Mouse (Mus musculus) lung, postnatal 10 days (tissue): ENCODE measurements around the gene 1700122O11Rik.

Experiments used
- DNase-seq: peaks from one replicate; pipeline ENCODE4 v3.0.0; 2021

The 1700122O11Rik gene

DNA sequence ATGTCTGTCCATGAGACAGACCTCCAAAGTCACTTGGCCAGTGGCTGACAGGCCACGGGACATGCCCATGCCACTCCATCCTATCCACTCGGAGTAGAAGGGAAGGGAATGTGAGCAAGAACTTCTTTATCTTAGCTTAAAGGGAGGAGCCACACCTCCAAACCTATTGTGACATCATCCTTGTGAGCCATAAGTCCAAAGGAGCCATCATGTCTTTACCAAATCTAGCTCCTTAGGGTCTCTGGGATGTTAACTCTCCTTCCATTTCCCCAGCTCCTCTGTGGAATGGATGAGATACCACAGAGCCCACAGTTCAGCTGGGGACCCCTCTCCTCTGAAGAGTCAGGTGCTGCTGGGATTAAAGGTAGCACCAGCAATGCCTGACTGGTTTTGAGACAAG lies at the start of gene 1700122O11Rik:
Gene 1700122O11Rik, minus strand, starts transcription at position 101 of the 400 bp plus-strand sequence.
- DNase-seq: no peak

DNA sequence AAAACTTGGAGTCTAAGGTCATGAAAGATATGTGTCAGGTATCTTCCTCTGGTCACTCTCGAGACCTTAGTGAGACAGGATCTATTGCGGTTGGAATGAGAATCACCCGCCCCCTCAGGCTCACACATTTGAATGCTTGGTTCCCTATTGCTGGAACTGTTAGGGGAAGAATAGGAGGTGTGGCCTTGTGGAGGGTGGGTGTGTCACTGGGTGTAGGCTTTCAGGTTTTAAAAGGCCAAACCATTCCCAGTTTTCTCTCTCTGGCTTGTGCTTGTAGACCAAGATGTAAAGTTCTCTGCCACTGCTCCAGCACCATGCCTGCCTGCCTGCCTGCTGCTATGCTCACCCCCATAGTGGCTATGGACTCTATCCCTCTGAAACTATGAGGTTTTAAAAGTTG lies 42.5 kb upstream of the 1700122O11Rik start:
- DNase-seq: no peak

DNA sequence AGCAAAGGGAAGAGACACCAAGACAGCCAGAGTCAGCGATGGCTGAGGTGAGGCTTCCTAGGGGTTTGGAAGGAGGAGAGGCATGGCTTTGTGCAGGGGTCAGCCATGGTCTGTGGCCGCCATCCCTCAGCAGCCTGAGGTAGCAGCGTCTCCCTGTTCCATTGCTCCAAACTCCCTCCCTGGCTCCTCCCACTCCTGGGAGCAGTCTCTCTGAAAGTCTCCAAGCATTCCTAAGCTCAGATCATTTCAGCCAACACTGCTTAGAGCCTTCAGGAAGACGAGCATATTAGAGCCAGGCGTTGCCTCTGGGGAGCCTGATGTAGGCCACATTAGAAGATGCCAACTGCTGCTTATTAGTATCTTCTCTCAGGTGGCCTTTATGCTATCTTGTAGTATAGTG lies 29.6 kb upstream of the 1700122O11Rik start:
- peak; percentile 47 for DNase-seq

DNA sequence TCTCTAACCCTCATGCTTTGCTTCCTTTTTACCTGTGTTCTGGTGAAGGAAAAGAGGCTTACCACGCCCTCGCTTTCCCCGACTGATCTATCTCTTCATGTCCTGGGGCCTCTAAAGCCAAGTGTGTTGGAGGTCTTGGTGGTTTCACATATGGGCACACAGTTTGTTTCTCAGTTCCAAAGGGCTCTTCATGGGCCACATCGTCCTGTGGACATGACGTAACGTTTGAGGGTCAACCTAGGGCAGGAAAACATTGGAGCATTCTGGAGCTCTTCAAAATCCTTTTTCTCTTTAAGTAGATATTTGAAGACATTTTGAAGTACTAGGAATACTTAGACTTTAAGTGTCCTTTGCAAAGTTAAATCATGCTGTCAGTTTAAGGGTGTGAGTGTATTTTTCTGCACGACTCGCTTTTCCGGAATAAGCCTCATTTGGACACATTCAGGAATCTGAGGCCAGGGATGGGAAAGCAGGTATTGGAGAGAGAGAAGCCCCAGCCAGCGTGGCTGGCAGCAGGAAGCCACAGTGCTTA lies 29.1 kb upstream of the 1700122O11Rik start:
- DNase-seq: peak; percentile 29

DNA sequence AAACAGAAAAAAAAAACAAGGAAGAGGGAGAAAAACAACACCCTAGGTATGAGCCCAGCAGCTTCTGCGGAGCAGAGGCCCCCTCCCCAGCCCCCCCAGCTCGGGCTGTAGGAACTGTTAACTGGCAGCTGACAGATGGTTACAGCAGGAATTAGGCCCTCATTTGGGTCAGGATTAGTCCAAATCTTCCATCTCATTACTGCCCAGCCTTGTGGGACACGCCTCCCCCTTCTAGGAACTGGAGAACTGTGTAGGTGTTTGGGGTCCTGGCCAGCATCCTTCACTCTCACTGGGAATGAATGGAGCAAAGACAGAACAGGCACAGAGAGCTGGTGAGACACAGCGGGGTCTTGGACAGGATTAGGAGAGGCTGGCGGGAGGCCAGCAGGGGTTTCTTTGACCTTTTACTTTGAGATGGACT lies 27.0 kb upstream of the 1700122O11Rik start:
- DNase-seq: no peak

DNA sequence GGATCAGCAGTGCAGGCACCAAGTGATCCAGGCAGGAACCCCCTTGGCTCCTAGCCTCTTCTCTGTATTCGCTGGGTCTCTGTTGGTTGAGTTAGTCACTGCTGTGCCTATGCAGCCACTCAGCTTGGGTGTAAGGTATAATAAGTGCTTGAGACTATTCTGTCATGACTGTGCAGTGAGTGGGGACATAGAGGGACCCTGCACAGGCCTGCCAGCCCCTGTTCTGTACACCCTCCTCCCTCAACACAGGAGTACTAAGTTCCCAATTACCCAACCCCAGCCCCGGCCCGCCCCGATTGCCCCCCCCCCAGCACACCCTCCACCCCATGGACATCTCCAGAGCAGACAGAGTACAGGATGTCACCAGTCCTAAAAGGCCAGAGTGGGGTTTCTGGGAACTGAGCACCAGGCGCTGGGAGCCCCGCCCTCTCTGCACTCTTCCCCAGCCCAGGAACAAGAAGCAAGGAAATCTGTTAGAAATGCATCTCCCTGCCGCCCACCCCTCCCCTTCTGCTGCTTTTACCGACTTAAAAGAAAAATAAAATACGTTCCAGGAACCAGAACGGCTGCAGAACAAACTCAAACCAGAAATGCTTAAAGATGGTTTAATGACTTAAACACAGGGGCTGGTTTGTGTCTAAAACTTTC lies 26.2 kb upstream of the 1700122O11Rik start:
- DNase-seq: no peak

DNA sequence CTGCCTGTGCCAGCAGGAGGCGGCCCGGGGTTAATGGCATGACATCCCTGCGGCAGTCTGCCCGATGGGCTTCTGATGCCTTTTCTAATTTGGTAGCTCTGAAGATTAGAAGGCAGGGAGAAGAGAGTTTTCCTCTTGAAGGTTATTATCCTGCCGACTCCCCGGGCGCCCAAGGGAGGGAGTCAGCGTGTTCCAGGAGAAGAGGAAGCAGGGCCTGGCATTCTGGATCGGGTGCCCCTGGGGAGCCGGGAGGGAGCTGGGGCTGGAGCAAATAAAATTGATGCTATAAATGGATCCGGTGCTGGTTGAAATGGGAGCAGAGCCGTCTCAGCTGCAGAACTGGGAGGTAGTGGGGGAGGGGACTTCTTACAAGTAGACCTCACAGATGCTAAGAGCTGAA lies 19.3 kb upstream of the 1700122O11Rik start:
- DNase-seq: no peak

DNA sequence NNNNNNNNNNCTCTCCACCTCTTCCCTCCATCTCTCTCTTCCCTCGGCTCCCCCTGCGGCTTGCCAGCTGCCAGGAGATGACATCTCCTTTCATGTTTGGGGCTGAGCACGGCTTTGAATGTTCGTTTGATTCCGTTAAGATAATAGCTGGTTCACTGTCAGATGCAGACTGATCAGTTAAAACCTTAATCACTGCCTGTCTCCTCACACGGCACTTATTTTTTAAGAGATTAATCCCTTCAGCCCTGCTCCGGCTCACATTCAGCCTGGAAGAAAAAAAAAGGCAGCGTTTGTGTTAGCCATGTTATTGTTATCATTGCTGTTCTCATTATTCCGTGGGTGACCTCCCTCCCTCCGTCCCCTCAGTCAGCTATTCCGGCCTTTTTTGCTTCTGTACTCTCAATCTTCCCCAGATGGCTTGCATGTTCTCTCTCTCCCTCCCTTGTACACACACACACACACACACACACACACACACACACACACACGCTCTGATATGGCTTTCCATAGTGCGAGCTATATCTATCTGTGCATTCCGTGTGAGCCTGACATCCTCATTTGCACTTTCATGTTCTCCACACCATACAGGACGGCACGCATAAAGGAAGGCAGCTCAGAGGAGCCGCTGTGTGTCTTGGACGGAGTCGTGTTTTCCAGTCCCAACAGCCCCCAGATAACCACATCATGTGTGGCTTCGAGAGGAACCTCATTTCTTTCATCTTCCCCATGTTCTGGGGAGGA lies 17.2 kb upstream of the 1700122O11Rik start:
- no peak for DNase-seq

DNA sequence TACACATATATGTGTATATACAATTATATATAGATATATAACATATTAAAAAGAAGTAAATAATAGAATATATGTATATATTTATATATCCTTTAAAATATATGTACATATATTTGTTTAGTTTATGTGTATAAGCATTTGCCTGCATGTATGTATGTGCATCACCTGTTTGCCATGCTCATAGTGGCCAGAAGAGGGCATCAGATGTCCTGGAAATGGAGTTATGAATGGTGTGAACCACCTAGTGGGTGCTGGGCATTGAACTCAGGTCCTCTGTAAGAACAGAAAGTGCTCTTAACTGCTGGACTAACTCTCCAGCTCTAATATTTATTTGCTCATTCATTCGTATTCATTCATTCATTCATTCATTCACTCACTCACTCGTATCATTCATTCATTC lies 15.6 kb upstream of the 1700122O11Rik start:
- DNase-seq: no peak

DNA sequence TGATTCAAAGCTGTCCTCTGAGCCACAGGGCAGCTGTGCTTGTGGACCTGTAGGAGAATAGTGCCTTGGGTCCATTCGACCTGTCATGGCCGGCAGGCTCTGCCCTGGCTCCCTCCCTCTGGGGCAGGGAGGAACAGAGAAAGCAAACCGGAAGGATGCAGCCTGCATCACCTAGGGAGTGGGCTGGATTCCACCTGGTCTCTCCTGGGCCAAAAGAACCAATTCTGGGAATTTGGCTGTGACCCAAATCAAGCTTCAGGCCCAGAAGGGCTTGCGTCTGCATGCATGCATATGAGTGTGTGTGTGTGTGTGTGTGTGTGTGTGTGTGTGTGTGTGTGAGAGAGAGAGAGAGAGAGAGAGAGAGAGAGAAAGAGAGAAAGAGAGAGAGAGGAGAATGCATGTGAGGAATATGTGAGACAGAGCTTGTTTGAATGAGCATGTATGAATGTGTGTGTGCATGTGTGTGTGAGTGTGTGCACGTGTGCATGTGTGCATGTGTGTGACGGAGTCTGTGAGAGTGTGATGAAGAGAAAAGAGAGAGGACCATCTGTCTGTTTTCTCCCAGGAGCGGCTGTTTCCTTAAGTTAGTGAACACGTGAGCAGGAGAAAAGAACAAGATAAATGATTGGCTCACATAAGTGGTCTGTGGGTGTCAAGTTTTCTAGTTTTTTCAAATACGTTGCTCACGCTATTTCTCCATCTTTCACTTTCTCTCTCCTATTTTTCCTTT lies 14.4 kb upstream of the 1700122O11Rik start:
- no peak for DNase-seq

DNA sequence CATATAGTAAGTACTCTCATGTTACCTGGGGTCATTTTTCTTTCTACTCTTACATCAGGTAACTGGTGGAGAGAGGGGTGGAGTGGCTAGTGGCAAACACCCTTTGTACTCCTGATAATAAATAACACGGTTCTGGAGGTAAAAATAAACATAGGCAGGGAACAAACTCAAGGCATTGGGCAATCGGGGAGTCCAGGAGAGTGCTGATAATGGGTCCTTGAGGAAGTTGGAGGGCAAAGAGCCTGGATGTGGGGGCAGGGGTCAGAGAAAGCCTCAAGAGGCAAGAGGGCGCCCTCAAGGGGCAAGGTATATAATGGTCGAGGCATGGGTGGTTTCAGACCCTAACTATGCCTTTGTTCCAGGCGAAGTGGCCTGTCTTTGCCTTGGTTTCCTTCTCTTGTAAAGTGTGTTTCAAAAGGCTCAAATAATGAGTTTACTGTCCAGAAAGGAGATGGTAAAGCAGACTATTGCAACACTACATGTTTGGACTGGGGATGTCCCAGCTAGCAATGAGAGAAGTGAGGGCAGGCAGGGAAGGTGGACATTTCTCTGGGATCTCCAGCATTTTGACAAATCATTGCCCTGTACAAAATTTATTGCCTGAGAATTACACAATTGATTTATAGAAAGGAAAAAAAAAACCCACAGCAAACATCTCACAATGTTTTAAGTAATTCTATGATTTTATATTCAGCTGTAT lies 13.7 kb upstream of the 1700122O11Rik start:
- DNase-seq: peak; percentile 58

DNA sequence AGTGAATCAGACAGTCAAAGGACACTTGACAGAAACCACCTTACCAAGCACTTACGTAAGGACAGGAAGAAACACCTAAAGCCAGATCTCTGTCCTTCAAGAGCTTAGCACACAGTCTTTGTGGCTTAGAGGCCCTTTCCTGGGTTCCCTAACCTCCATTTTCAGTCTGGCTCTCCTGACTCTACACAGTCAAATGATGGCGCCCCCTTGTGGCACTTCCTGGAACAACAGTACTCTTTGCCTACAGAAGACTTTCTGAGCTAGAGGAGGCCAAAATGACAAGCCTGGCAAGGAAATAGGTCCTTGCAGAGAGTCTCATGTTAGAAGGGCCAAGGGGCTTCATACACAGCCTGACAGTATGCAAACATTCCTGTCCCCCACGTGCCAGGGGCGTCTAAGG lies 7.5 kb upstream of the 1700122O11Rik start:
- DNase-seq: peak; percentile 89

DNA sequence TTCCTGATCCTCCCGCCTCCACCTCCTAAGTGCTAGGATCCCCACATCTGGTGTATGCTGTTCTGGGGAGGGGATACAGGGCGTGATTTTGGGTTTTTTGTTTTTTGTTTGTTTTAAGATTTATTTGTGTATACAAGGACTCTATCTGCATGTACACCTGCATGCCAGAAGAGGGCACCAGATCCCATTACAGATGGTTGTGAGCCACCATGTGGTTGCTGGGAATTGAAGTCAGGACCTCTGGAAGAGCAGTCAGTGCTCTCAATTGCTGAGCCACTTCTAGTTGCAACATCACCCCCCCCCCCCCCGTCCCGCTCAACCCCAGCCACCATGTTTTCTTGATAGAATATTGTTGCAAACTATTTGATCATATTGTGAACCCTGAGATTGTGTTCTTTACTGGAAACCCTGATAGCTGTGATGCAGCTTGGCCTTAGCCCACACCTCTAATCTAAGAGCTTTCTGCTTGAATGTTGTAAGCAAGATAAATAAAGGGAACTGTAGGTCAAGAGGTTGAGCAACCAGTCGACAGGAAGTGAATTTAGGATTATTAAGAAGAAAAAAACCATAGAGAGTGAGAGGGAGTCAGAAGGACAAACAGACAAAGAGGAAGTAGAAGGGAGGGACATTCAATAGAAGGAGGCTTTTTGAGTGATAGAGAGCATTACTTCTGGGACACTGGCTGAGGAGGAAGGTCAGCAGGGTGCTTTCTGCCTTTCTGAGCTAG lies 5.2 kb upstream of the 1700122O11Rik start:
- DNase-seq: no peak

DNA sequence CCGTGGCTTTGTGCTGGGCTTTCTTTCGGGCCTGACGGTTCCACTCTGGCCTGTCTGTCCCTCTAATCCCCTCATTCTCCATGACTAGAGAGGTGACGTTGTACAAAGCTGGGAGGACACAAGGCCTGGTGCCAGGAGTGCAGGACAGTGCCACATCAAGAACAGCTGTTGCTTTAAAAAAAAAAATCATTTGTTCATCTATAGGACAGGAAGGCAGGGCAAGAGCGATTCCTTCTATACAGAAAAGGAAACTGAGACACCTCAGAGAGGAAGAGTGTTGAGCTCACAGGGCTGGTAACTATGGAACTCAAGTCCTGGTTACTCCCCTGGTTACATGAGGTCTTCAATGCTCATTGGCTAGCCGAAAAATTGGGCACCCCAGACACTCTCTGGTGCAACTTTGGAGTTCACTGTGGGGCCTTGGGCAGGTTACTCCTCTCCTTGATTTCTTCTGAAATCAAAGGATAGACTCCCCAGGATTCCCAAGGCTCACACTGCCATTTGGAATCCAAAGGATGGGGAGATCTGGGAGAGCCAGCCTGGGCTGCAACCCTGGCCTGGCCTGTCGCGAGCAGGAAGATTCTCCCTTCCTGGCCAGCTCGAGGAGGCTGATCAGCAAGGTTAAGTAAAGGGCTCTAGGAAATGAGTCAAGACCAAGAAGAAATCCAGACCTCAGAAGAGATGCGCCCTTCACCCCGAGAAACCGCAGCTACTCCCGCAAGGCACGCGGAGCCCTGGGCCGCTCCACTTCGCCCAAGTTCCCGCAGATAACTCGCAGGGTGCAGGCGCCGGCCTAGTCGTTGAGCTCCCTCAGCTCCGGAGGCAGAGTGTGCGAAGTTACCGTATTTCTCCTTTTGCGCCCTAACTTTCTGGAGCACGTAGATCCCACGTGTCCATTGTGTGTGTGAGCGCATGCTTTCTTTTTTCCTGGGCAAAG lies 3.5 kb upstream of the 1700122O11Rik start:
- peak; percentile 64 for DNase-seq

DNA sequence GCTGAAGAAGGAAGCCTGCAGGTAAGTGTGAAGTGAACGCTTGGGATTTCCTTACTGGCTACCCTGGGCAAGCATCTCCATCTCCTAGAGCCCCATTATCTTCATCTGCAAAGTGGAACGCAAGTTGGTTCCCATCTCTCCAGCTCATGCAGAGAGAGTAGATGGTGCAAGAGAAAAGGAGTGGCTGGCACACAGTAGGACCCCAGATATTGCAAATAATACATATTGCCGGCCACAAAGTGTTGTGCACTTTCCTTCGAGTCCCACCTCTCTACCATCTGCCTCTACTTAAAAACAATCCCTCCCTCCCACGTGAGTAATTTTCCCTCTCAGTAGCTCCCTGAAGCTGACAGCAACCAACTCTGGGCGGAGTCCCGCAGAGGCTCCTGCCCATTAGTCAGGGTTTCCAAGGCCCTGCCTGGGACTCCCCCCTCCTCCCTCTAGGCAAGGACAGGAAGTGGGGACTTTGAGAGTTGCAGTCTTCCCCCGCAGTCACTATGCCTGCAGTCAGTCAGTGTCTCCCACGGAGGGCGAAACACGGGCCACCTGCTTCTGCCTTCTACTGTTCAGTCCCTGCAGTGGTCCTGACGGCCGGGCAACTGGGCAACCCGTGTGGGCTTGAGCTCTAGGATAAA lies 1.3 kb upstream of the 1700122O11Rik start:
- peak; percentile 90 for DNase-seq

DNA sequence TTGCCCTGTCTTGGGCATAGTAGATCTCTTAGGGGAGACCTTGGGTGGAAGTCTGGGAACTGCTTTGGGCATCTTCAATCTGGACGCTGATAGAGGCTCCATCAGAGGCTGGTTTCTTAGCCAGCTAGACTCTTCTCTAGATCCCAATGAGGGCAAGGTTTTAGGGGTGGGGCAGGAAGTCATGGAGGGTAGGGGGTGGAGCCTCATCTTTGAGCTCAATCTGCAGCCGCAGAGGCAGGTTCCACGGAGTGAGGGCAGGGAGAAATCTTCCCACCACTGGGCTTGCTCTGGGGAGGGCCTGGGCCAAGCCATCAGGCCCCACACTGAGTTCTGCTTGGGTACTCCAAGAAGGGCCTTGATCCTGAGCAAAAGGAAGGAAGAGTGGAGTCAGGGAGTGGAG lies 1.2 kb downstream of the 1700122O11Rik start:
- DNase-seq: no peak

DNA sequence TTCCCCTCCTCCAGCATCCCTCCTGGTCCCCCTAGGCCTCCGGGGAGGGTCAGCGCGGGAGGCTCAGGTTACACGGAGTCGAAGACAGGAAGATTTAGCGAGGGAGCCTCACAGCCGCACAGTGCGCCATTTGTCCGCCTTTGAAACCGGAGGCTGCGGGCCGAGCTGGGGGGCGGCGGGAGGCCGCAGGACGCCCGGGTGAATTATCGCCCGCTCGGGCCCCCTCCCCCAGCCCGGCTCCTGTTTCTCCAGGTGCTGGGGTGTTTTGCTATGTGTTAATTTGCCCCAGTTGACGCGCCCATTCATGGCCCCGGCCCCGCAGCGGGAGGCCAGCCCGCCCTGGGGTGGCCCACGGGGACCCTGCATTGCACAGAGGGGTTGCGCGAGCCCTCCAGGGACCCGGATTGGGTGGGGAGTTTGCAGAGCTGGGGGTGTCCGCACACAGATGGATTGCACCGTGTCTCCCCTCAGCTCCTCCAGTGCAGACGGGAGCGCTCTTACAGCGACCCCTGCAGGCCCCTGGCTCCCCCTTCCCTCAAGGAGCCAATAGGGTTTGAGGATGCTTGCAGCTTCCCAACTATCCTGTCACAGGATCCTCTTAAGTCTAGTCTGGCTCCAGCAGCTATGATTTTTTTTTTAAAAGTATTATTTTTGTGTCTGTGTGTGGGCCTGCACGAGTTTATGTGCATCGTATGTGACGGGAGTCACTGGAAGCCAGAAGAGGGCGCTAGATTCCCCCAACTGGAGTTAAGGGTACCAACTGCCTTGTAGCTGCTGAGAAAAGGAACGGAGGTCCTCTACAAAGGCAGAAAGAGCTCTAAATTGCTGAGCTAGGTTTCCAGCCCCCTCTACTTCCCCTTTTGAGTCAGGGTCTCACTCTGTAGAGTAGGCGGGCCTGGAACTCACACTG lies 6.3 kb downstream of the 1700122O11Rik start:
- peak; percentile 54 for DNase-seq

DNA sequence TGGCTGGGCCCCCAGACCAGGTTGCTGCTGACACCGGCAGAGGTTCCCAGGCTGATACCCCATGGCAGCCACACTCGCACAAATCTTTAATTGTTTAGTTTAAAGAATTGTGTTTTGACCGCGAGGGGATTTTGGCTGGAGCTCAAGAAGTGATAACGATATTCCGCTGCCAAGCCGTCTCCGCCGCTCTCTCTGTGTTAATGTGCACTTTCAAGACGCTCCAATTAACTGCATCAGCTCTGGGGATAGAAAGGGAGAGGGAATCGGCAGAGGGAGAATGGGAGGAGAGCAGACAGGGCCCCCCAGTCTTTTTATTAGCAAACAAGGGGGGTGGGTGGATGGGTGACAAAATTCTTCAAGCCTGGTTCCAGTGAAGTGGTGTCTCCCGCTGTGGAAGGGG lies 8.9 kb downstream of the 1700122O11Rik start:
- DNase-seq: peak; percentile 64

DNA sequence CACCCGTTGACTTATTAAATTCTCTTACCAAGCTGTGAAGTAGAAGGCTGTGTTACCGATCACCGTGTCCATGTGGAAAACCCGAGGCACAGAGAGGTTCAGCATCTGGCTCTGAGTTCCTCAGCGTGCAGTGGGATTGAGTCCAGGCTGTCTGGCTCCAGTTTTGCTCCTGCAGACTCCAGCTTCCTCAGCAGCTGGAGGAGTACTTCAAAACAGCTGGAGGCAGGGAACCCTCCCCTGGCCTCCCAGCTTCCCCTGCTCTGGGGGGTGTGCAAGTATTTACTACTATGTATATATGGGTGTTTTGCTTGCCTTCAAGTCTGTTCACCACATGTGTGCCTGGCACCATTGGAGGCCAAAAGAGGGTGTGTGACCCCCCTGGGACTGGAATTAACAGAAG lies 9.8 kb downstream of the 1700122O11Rik start:
- peak; percentile 49 for DNase-seq
